Mouse (Mus musculus) midbrain, embryonic 11.5 days (tissue): ENCODE data around the gene Klhl1. TPM values are rescaled to one million over a fixed set of nuclear protein-coding genes. Genes with fewer than 3 reads are reported as not detected.
"Not testable (repeated sequence)": the region's sequence is repeated elsewhere in the genome, so short reads cannot be mapped to it uniquely, and the experiment has no call there.

Source experiments
- ATAC-seq: fragments of 200-750 bp; cut with Nextera tagmentation; 2 replicates; pipeline ENCODE4 v1.8.0; 2017; ENCODE audit warnings: moderate TSS enrichment, moderate library complexity; ENCODE audit not compliant: low FRiP score
- DNase-seq: peaks from one replicate; pipeline ENCODE4 v3.0.0; 2015; ENCODE audit warnings: low spot score; ENCODE audit errors: missing footprints
- H3K27ac ChIP-seq: fragments of 300-500 bp; sonication (generic); 2 replicates; pipeline ENCODE4 v1.5.1; 2014; ENCODE audit warnings: low read depth, low read length
- H3K27me3 ChIP-seq: fragments of 300-500 bp; sonication (generic); 2 replicates; pipeline ENCODE4 v1.6.1; 2014; ENCODE audit warnings: mild to moderate bottlenecking, low read length, moderate library complexity, mixed read lengths; ENCODE audit not compliant: control insufficient read depth, insufficient read depth
- H3K36me3 ChIP-seq: fragments of 300-500 bp; sonication (generic); 2 replicates; pipeline ENCODE4 v1.6.1; 2014; ENCODE audit warnings: mild to moderate bottlenecking, low read length, moderate library complexity, mixed read lengths; ENCODE audit not compliant: control insufficient read depth, insufficient read depth
- H3K4me1 ChIP-seq: fragments of 300-500 bp; sonication (generic); 2 replicates; pipeline ENCODE4 v1.6.1; 2014; ENCODE audit warnings: low read length; ENCODE audit not compliant: control insufficient read depth, insufficient read depth
- H3K4me2 ChIP-seq: fragments of 300-500 bp; sonication (generic); 2 replicates; pipeline ENCODE4 v1.6.1; 2014; ENCODE audit warnings: mild to moderate bottlenecking, moderate library complexity
- H3K4me3 ChIP-seq: fragments of 300-500 bp; sonication (generic); 2 replicates; pipeline ENCODE4 v1.5.1; 2014; ENCODE audit warnings: low read depth, low read length
- H3K9ac ChIP-seq: fragments of 300-500 bp; sonication (generic); 2 replicates; pipeline ENCODE4 v1.6.1; 2014; ENCODE audit warnings: low read length
- H3K9me3 ChIP-seq: fragments of 300-500 bp; sonication (generic); 2 replicates; pipeline ENCODE4 v1.6.1; 2016; ENCODE audit warnings: low read length; ENCODE audit not compliant: control insufficient read depth
- WGBS: fragments of 180-500 bp; shearing (Covaris S2); extraction: QIAGEN DNeasy Blood & Tissue Kit; methylation state at CpG from one replicate; pipeline ENCODE4 v1.1.7; 2014; 5-methylcytosine and 5-hydroxymethylcytosine counted together
- polyA plus RNA-seq: library from polyadenylated mRNA; unstranded; fragments of >200 nt; fragmentation: Nextera tagmentation; extraction: Ambion mirVana; gene quantifications from 2 replicates; pipeline ENCODE4 v1.2.1, GENCODE M21; 2014

Gene Klhl1
- polyA plus RNA-seq, 1 experiment from 2014 or later = 3.1 TPM

DNA sequence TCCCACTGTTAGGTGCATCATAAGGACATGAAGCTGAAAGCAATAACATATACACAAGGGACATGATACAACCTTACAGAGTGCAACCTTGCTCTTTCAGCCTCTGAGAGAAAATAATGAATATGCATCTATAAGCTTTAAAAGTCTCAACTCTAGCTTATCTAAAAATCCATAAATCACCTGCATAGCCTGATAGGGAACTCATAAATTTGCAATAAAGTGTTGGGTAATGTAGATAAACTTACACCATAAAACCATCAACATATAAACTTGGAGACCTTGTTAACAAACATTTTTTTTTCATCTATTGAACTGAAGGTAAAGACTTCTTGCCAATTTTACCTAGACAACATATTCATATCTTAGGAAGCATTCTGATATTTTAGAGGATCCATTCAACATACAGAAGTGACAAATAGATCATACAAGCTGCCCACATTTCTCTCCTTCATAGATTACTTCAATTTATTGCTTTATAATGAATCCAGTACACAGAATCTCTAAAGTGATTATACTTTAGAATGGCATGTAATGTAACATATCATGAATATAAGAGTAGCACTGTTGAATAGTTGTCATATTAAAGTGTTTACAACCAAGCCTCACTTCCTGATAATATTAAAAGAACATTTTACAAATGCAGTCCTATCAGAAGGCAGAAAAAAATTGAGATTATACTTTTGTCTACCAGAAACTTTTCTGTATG is 126.7 kb downstream of the Klhl1 start:
- H3K4me1 ChIP-seq = no peaks in the 10 kb centered on the region
- no peaks in the 10 kb centered on the region for H3K9me3 ChIP-seq
- ATAC-seq (no peak), DNase-seq (no peak)
- no peaks in the 10 kb centered on the region for H3K27me3 ChIP-seq
- no peak overlapping the region for H3K9ac ChIP-seq
- no peak overlapping the region for H3K4me2 ChIP-seq
- H3K36me3 ChIP-seq = no peaks in the 10 kb centered on the region
- H3K4me3 ChIP-seq = no peak overlapping the region
- no peak overlapping the region for H3K27ac ChIP-seq

DNA sequence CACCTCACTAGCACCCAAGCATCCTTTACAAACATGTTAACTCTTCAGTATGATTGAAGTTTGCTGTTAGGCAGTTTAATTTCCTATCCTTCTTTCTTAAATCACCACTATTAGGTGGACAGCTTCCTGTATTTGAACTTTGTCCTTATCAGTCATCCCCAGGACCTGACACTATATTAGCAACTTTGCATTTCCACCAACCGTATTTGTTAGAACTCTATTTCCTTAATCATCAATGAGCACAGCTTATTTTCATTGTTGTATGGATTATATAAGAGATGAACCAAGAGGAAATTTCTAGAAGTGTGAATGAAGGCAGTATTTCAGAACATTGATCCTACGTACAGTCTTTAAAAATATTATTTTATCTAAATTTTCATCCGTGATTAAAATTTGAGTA is 156.2 kb downstream of the Klhl1 start:
- WGBS = 90% methylated on average over 3 of the region's 3 CpGs

DNA sequence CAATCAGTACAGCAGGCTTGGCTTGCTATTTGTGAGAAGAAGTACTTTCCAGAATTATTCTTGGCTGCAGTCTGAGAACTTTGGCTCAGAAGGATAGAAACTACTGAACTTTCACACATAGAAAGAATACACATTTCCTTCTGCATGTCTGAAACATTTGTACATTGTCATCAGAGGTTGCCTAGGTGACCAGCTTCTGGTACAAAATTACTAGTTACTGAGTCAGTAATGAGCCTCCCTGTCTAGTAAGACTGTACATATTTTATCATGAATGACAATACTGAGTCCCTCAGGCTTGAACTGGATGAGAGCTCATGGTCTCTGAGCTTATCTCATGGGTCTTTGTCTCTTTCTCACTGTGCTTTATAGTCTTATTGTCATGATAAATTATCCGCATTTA is 170.7 kb downstream of the Klhl1 start:
- WGBS = 83% methylated on average over 1 of the region's 1 CpGs
- no peaks in the 10 kb centered on the region for H3K27me3 ChIP-seq
- H3K4me1 ChIP-seq = no peaks in the 10 kb centered on the region
- H3K36me3 ChIP-seq = no peaks in the 10 kb centered on the region
- no peaks in the 10 kb centered on the region for H3K9me3 ChIP-seq
- H3K4me3 ChIP-seq = no peak overlapping the region
- H3K4me2 ChIP-seq = no peak overlapping the region
- no peak for ATAC-seq
- H3K9ac ChIP-seq = no peak overlapping the region
- DNase-seq = no peak
- no peak overlapping the region for H3K27ac ChIP-seq

More for the DNA sequence above, 156.2 kb downstream of the Klhl1 start:
- H3K27me3 ChIP-seq = no peaks in the 10 kb centered on the region
- H3K4me3 ChIP-seq = no peak overlapping the region
- no peak overlapping the region for H3K27ac ChIP-seq
- H3K9ac ChIP-seq = no peak overlapping the region
- H3K4me2 ChIP-seq = no peak overlapping the region
- H3K9me3 ChIP-seq = no peaks in the 10 kb centered on the region
- no peaks in the 10 kb centered on the region for H3K4me1 ChIP-seq
- DNase-seq (no peak), ATAC-seq (no peak)
- H3K36me3 ChIP-seq = no peaks in the 10 kb centered on the region

DNA sequence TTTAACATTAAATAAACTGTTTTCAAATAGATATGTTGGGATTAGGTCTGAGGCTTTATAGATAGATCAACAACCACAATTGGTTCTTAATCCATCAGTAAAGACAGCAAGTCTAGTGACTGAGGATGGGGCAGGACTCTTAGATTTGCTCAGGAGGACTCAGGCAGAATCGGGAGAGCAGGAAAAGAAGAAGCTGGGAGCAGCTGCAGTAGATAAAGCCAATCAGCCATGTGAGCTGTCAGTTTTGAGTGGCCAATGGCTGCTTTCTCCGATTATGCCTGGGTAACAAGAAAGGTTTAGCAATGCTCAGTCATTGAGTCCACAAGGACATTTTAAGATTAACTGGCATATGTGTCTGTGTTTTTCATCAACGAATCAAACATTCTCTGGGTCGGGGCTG is 187.8 kb downstream of the Klhl1 start:
- DNase-seq = no peak
- Histone ChIP-seq H3K4me2 (no peak overlapping the region), H3K36me3 (no peaks in the 10 kb centered on the region), H3K4me3 (no peak overlapping the region), H3K9ac (no peak overlapping the region), H3K9me3 (no peaks in the 10 kb centered on the region), H3K4me1 (no peaks in the 10 kb centered on the region), H3K27ac (no peak overlapping the region), H3K27me3 (no peaks in the 10 kb centered on the region)
- ATAC-seq = peak; percentile 70; the same call in 1 of the 2 replicates
- WGBS = 52% methylated on average over 4 of the region's 4 CpGs

DNA sequence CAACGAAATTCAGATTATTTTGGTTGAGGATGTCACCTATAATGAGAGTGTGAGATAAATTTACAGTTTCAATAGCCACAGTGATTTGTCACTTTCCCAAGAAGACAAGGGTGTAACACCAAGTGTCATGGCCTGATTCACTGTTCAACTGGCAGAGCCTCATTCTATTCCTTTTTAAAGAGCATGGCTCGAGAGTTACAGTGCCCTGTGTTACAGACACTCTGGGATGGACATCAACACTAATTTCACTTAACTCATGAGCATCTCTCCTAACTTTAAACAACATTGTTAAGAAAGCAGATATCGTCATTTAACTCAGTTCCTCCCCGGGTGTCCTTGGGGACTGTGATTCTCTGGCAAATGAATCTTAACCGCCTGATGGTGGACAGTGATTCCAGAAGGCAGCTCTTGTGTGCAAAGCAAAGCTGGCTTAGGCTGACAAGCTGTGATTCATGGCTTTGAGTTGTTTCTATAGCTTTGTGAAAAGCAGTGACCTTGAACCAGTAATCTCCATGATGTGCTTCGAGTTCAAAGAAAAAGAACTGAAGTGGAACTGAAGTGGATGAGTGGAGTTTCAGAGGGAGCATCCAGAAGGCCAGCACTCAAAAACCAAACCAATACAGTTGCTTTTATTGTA is 301.0 kb downstream of the Klhl1 start:
- Histone ChIP-seq H3K27me3 (no peaks in the 10 kb centered on the region), H3K27ac (no peak overlapping the region; the same call in 1 of the 2 replicates), H3K4me3 (no peak overlapping the region), H3K9ac (no peak overlapping the region), H3K4me1 (peaks cover 4% of the 10 kb centered on the region; the same call in 1 of the 2 replicates), H3K4me2 (no peak overlapping the region), H3K36me3 (no peaks in the 10 kb centered on the region), H3K9me3 (no peaks in the 10 kb centered on the region)
- DNase-seq (peak; percentile 89), ATAC-seq (peak; percentile 81)
- WGBS = 34% methylated on average over 6 of the region's 6 CpGs

DNA sequence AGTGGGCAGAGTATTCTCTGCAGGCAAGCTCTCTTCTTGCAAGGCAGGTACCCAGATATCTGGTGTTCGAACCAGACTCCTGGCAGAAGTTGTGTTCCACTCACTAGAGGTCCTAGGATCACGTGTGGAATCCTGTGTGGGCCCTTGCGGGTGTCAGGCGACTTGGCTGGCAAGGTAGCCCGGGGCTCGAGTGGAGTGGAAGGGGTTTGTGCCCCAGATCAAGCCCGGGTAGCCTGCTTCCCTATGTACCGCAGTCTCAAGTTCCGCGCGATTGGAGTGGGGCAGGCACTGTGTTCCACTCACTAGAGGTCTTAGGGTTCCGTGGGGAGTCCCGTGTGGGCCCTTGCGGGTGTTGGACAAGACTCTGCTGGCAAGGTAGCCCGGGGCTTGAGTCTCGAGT is 324.1 kb downstream of the Klhl1 start:
- WGBS = 92% methylated on average over 14 of the region's 16 CpGs
- not testable (repeated sequence) for H3K9me3 ChIP-seq, DNase-seq, H3K27me3 ChIP-seq, H3K4me2 ChIP-seq, H3K27ac ChIP-seq, ATAC-seq, H3K4me3 ChIP-seq, H3K36me3 ChIP-seq, H3K4me1 ChIP-seq, H3K9ac ChIP-seq

DNA sequence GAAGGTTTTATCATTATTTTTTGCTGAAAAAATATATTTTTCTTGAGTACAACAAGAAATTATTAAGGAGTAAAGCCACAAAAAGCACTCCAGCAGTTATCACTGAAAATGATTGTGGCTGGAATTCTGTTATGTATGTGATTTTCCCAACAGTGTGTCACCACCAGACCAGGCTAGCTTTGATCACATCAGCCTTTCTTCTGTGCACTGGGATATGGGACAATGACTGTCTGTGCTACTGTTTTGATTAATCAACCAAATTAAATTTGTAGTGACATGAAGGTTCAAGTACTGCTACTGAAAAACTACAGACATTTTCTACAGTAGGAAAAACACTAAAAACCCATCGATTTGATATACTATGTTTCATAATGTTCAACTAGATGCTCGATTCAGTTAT is 344.4 kb downstream of the Klhl1 start:
- WGBS = 82% methylated on average over 2 of the region's 2 CpGs
- no peak overlapping the region for H3K27ac ChIP-seq

DNA sequence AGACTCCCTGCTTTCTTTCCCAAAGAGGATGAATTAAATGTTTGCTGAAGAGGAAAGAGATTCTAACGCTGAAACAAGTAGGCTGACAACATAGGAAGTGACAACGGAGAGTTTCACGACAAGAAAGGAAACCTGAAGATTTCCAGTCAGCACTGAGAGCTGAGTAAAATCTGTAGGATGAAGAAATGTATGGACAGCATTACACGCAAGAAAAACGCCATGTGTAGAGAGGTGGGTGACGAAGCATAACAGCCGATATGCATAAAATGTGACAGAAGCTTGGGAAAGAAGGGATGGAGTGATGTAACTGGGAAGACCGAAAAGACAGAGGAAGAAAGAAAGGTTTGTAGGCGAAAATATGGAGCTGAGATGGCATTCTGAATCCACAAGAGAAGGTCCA is 375.8 kb downstream of the Klhl1 start:
- no peaks in the 10 kb centered on the region for H3K27me3 ChIP-seq
- no peak overlapping the region for H3K27ac ChIP-seq
- no peaks in the 10 kb centered on the region for H3K9me3 ChIP-seq
- H3K4me2 ChIP-seq = no peak overlapping the region
- H3K9ac ChIP-seq = no peak overlapping the region
- no peaks in the 10 kb centered on the region for H3K36me3 ChIP-seq
- H3K4me3 ChIP-seq = no peak overlapping the region
- no peaks in the 10 kb centered on the region for H3K4me1 ChIP-seq
- ATAC-seq (no peak), DNase-seq (no peak)
- 71% methylated on average over 9 of the region's 9 CpGs for WGBS

More for the DNA sequence above, 344.4 kb downstream of the Klhl1 start:
- H3K9me3 ChIP-seq = no peaks in the 10 kb centered on the region
- H3K36me3 ChIP-seq = no peaks in the 10 kb centered on the region
- no peak overlapping the region for H3K9ac ChIP-seq
- no peak overlapping the region for H3K4me3 ChIP-seq
- no peaks in the 10 kb centered on the region for H3K4me1 ChIP-seq
- H3K4me2 ChIP-seq = no peak overlapping the region
- ATAC-seq (no peak), DNase-seq (no peak)
- H3K27me3 ChIP-seq = no peaks in the 10 kb centered on the region

DNA sequence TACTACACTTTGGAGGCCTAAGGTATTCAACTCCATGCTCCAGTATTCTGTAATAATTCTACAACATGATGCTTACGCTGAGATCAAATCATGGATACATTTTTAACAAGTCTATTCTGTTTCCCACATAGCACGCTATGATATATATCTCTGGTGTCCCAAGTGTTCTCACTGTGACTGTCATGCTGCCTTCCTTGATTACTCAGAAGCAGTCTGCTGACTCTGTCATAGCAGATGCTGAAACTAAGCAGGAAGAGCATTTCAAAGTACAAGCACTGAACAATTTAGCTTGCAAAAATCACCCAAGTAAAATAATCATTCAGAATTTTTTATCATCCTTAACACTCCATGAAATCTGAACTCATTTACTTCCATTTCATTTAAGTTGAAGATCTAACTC is 378.7 kb downstream of the Klhl1 start:
- no peak overlapping the region for H3K27ac ChIP-seq
- DNase-seq (no peak), ATAC-seq (no peak)
- no peak overlapping the region for H3K4me3 ChIP-seq
- no peaks in the 10 kb centered on the region for H3K27me3 ChIP-seq
- no peaks in the 10 kb centered on the region for H3K4me1 ChIP-seq
- no peaks in the 10 kb centered on the region for H3K9me3 ChIP-seq
- 94% methylated on average over 2 of the region's 2 CpGs for WGBS
- H3K9ac ChIP-seq = no peak overlapping the region
- no peak overlapping the region for H3K4me2 ChIP-seq
- no peaks in the 10 kb centered on the region for H3K36me3 ChIP-seq
